Mouse (Mus musculus): Measurements from ENCODE around the gene Ssc5d.
A peak's percentile ranks its signal among the peaks of the same experiment; 100 is the strongest.
"Not testable (repeated sequence)": the region's sequence is repeated elsewhere in the genome, so short reads cannot be mapped to it uniquely, and the experiment has no call there.

Ssc5d gene

GRCm38 (mm10) chr7:4925441-4926381 lies at the start of gene Ssc5d:
Gene Ssc5d (plus strand): TSS chr7:4925785.
- no peak for DNase-seq (ENCODE audit: low spot score in 2 of 2)

GRCm38 (mm10) chr7:4876753-4877221 lies 48.8 kb upstream of the Ssc5d start, which contains the start of gene Isoc2a:
Gene Isoc2a (plus strand): TSS chr7:4877153.
- DNase-seq (ENCODE audit: low spot score in 2 of 2) = peak; percentile 85

- no peak for DNase-seq (ENCODE audit: low spot score in 2 of 2)
These were observed 48.4 kb upstream of the Ssc5d start for GRCm38 (mm10) chr7:4877226-4877625.

- DNase-seq (ENCODE audit: low spot score in 2 of 2) = peak in 1 of 2 experiments; percentile 49
These were observed 47.4 kb upstream of the Ssc5d start for GRCm38 (mm10) chr7:4878186-4878585.

GRCm38 (mm10) chr7:4879036-4879435 lies 46.5 kb upstream of the Ssc5d start:
- not testable (repeated sequence) for DNase-seq (ENCODE audit: low spot score in 2 of 2)

GRCm38 (mm10) chr7:4886680-4887079 lies 38.9 kb upstream of the Ssc5d start:
- DNase-seq (ENCODE audit: low spot score in 2 of 2) = no peak

GRCm38 (mm10) chr7:4895186-4895585 lies 30.4 kb upstream of the Ssc5d start:
- no peak for DNase-seq (ENCODE audit: low spot score in 2 of 2)

GRCm38 (mm10) chr7:4898851-4899648 lies 26.5 kb upstream of the Ssc5d start:
- DNase-seq (ENCODE audit: low spot score in 2 of 2) = no peak

GRCm38 (mm10) chr7:4899649-4900522 lies 25.7 kb upstream of the Ssc5d start:
- no peak for DNase-seq (ENCODE audit: low spot score in 2 of 2)

- DNase-seq (ENCODE audit: low spot score in 2 of 2) = no peak
These were observed 25.1 kb upstream of the Ssc5d start for GRCm38 (mm10) chr7:4900523-4900851.

- DNase-seq (ENCODE audit: low spot score in 2 of 2) = peak in 1 of 2 experiments; percentile 53
These were observed 24.4 kb upstream of the Ssc5d start for GRCm38 (mm10) chr7:4901171-4901570.

- DNase-seq (ENCODE audit: low spot score in 2 of 2) = no peak
These were observed 23.2 kb upstream of the Ssc5d start for GRCm38 (mm10) chr7:4902404-4902803.

- DNase-seq (ENCODE audit: low spot score in 2 of 2) = no peak
These were observed 19.1 kb upstream of the Ssc5d start, which contains the start of gene Gm36210 for GRCm38 (mm10) chr7:4906466-4906950. Gene Gm36210 (minus strand): TSS chr7:4906516.

- peak in 1 of 2 experiments; percentile 61 for DNase-seq (ENCODE audit: low spot score in 2 of 2)
These were observed 14.0 kb upstream of the Ssc5d start for GRCm38 (mm10) chr7:4911561-4911960.

GRCm38 (mm10) chr7:4912248-4912647 lies 13.3 kb upstream of the Ssc5d start:
- DNase-seq (ENCODE audit: low spot score in 2 of 2) = no peak

- peak; percentile 92 to 98 for DNase-seq (ENCODE audit: low spot score in 2 of 2)
These were observed 10.4 kb upstream of the Ssc5d start, which contains the start of gene Zfp628 for GRCm38 (mm10) chr7:4915007-4915665. Gene Zfp628 (plus strand): TSS chr7:4915217.

GRCm38 (mm10) chr7:4915669-4916416 lies 9.7 kb upstream of the Ssc5d start:
- DNase-seq (ENCODE audit: low spot score in 2 of 2) = peak in 1 of 2 experiments; percentile 44

- DNase-seq (ENCODE audit: low spot score in 2 of 2) = no peak
These were observed 8.1 kb upstream of the Ssc5d start for GRCm38 (mm10) chr7:4917494-4917893.

- no peak for DNase-seq (ENCODE audit: low spot score in 2 of 2)
These were observed 6.9 kb upstream of the Ssc5d start for GRCm38 (mm10) chr7:4918681-4919080.

GRCm38 (mm10) chr7:4919096-4919495 lies 6.5 kb upstream of the Ssc5d start:
- no peak for DNase-seq (ENCODE audit: low spot score in 2 of 2)

Measured in thymus, postnatal 10 days (tissue).